Mouse (Mus musculus): Measurements from ENCODE around the gene Arrdc2.

- TF ChIP-seq CTCF (IDR thresholded peaks at IDR 0.05; ENCODE audit: low read depth, low read length) (no peak), EP300 (IDR thresholded peaks at IDR 0.05; ENCODE audit: insufficient read depth, low read depth, low read length) (no peak)
Measured at GRCm38 (mm10) chr8:70842484-70842883, 3.0 kb upstream of the Arrdc2 start.

Measured in ES-Bruce4 (cell line).